Mouse (Mus musculus) CH12.LX (cell line): ENCODE results near the gene Nt5m. TPM values are rescaled to one million over a fixed set of nuclear protein-coding genes. Genes with fewer than 3 reads are reported as not detected.

Source experiments
- DNase-seq: peaks from one replicate; pipeline ENCODE4 v3.0.0-alpha.2; 2013; ENCODE audit errors: extremely low read depth
- H3K27ac ChIP-seq: 2 replicates; pipeline ENCODE4 v1.5.1; 2012; ENCODE audit warnings: low read depth, mild to moderate bottlenecking, control low read depth, moderate library complexity; ENCODE audit not compliant: insufficient read depth
- H3K27me3 ChIP-seq: replicated peaks from 2 replicates; pipeline ENCODE3; 2012; ENCODE audit warnings: inconsistent platforms
- H3K36me3 ChIP-seq, 2 experiments: replicated peaks in 1 of 2; 2 replicates each; pipeline versions ENCODE3 to v1.6.1; 2012; ENCODE audit warnings: inconsistent platforms in 1 of 2, low read length in 1 of 2, mild to moderate bottlenecking in 1 of 2, mixed read lengths in 1 of 2, moderate library complexity in 1 of 2; ENCODE audit not compliant: control insufficient read depth in 1 of 2, insufficient read depth in 1 of 2
- H3K4me1 ChIP-seq, 2 experiments: 2 replicates each; pipeline ENCODE4 v1.6.1; 2012; ENCODE audit warnings: inconsistent platforms in 1 of 2, moderate library complexity in 1 of 2; ENCODE audit not compliant: insufficient read depth in 2 of 2, control insufficient read depth in 1 of 2
- H3K4me2 ChIP-seq: 2 replicates; pipeline ENCODE4 v1.6.1; 2012; ENCODE audit warnings: low read depth, mild to moderate bottlenecking, control low read depth; ENCODE audit not compliant: poor library complexity, insufficient read depth, severe bottlenecking
- H3K4me3 ChIP-seq, 3 experiments: fragments of 150-350 bp in 1 of 3; sonication (generic) in 1 of 3; replicated peaks in 1 of 3; 2 replicates each; pipeline versions ENCODE3 to v1.5.1; 2011 to 2012; ENCODE audit warnings: low read depth in 2 of 3, low read length in 2 of 3, mild to moderate bottlenecking in 2 of 3, moderate library complexity in 2 of 3, control low read depth in 1 of 3, improper control_type of control experiment in 1 of 3, inconsistent platforms in 1 of 3, mixed read lengths in 1 of 3; ENCODE audit not compliant: poor library complexity in 1 of 3
- H3K79me2 ChIP-seq: replicated peaks from 2 replicates; pipeline ENCODE4 v1.6.1; 2012; ENCODE audit warnings: mild to moderate bottlenecking, moderate library complexity; ENCODE audit not compliant: control insufficient read depth, poor library complexity, insufficient read depth, severe bottlenecking; ENCODE audit errors: extremely low read depth
- H3K9ac ChIP-seq: 2 replicates; pipeline ENCODE4 v1.6.1; 2012; ENCODE audit warnings: low read depth, mild to moderate bottlenecking, control low read depth, moderate library complexity; ENCODE audit not compliant: insufficient read depth
- H3K9me3 ChIP-seq: replicated peaks from 2 replicates; pipeline ENCODE3; 2012; ENCODE audit warnings: low read length, inconsistent platforms, mixed read lengths
- CHD1 ChIP-seq: IDR thresholded peaks from 2 replicates; pipeline ENCODE4 v1.6.1; 2012; ENCODE audit warnings: low read depth, low read length, improper control_type of control experiment, inconsistent platforms
- CTCF ChIP-seq, 2 experiments: IDR thresholded peaks in 1 of 2; conservative IDR thresholded peaks in 1 of 2; 2 replicates each; pipeline ENCODE4 v1.5.1; 2011 to 2012; ENCODE audit warnings: low read depth in 2 of 2, low read length in 2 of 2, improper control_type of control experiment in 1 of 2, inconsistent platforms in 1 of 2, mild to moderate bottlenecking in 1 of 2, moderate library complexity in 1 of 2
- ELF1 ChIP-seq: IDR thresholded peaks from 2 replicates; pipeline ENCODE4 v1.6.1; 2014; ENCODE audit warnings: low read depth, mild to moderate bottlenecking, inconsistent platforms, low read length, improper control_type of control experiment
- EP300 ChIP-seq: IDR thresholded peaks from 2 replicates; pipeline ENCODE4 v1.6.1; 2011; ENCODE audit warnings: low read length, improper control_type of control experiment
- JUN ChIP-seq: IDR thresholded peaks from 2 replicates; pipeline ENCODE4 v1.6.1; 2011; ENCODE audit warnings: low read depth, mild to moderate bottlenecking, low read length, improper control_type of control experiment, moderate library complexity; ENCODE audit not compliant: insufficient read depth
- JUND ChIP-seq: conservative IDR thresholded peaks from 2 replicates; pipeline ENCODE4 v1.6.1; 2011; ENCODE audit warnings: low read depth, low read length, improper control_type of control experiment
- KAT2A ChIP-seq: IDR thresholded peaks from 2 replicates; pipeline ENCODE4 v1.6.1; 2012; ENCODE audit warnings: low read length, improper control_type of control experiment, inconsistent platforms; ENCODE audit not compliant: insufficient replicate concordance
- MAFK ChIP-seq: IDR thresholded peaks from 2 replicates; pipeline ENCODE4 v1.6.1; 2011; ENCODE audit warnings: low read length, improper control_type of control experiment; ENCODE audit not compliant: insufficient replicate concordance
- MXI1 ChIP-seq: IDR thresholded peaks from 2 replicates; pipeline ENCODE4 v1.6.1; 2011; ENCODE audit warnings: mild to moderate bottlenecking, low read depth, low read length, improper control_type of control experiment
- MYC ChIP-seq: IDR thresholded peaks from 2 replicates; pipeline ENCODE4 v1.6.1; 2011; ENCODE audit warnings: low read depth, mild to moderate bottlenecking, improper control_type of control experiment, low read length
- NELFE ChIP-seq: IDR thresholded peaks from 2 replicates; pipeline ENCODE4 v1.6.1; 2011; ENCODE audit warnings: low read depth, low read length, improper control_type of control experiment
- NRF1 ChIP-seq: IDR thresholded peaks from 2 replicates; pipeline ENCODE4 v1.6.1; 2014; ENCODE audit warnings: low read depth, mild to moderate bottlenecking, inconsistent platforms, low read length, improper control_type of control experiment, moderate library complexity
- RAD21 ChIP-seq: IDR thresholded peaks from 2 replicates; pipeline ENCODE4 v1.6.1; 2011; ENCODE audit warnings: low read depth, mild to moderate bottlenecking, low read length, improper control_type of control experiment, moderate library complexity
- TBP ChIP-seq: conservative IDR thresholded peaks from 2 replicates; pipeline ENCODE4 v1.6.1; 2011; ENCODE audit warnings: low read depth, low read length, improper control_type of control experiment
- TCF12 ChIP-seq: IDR thresholded peaks from 2 replicates; pipeline ENCODE4 v1.6.1; 2014; ENCODE audit warnings: low read depth, mild to moderate bottlenecking, inconsistent platforms, low read length, improper control_type of control experiment
- USF1 ChIP-seq: IDR thresholded peaks from 2 replicates; pipeline ENCODE4 v1.6.1; 2014; ENCODE audit warnings: low read depth, mild to moderate bottlenecking, inconsistent platforms, low read length, improper control_type of control experiment
- USF2 ChIP-seq: conservative IDR thresholded peaks from 2 replicates; pipeline ENCODE4 v1.6.1; 2011; ENCODE audit warnings: low read depth, low read length, improper control_type of control experiment
- ZC3H11A ChIP-seq: IDR thresholded peaks from 2 replicates; pipeline ENCODE4 v1.6.1; 2012; ENCODE audit warnings: low read depth, mild to moderate bottlenecking, inconsistent platforms, low read length, improper control_type of control experiment
- ZMIZ1 ChIP-seq: IDR thresholded peaks from 2 replicates; pipeline ENCODE4 v1.6.1; 2012; ENCODE audit warnings: low read depth, mild to moderate bottlenecking, inconsistent platforms, low read length, improper control_type of control experiment
- ZNF384 ChIP-seq: IDR thresholded peaks from 2 replicates; pipeline ENCODE4 v1.6.1; 2012; ENCODE audit warnings: low read depth, low read length, improper control_type of control experiment, inconsistent platforms
- dilution Hi-C: fragments of 300-500 bp; cut with MboI; formaldehyde crosslinking; loops from 2 replicates; pipeline ENCODE4 v1.14.3; 2020; ENCODE audit warnings: low sequenced_read_pairs; ENCODE audit not compliant: extremely low pct_unique_long_range_greater_than_20kb, extremely low pct_ligation_motif_present
- in situ Hi-C: fragments of 300-500 bp; cut with MboI; formaldehyde crosslinking; loops from 3 replicates; pipeline ENCODE4 v1.14.3; 2019; ENCODE audit warnings: low sequenced_read_pairs, low pct_ligation_motif_present, low pct_unique_long_range_greater_than_20kb, mixed read lengths
- polyA plus RNA-seq: library from polyadenylated mRNA; unstranded; fragments of >175 nt; gene quantifications from 2 replicates; pipeline ENCODE4 v1.2.1, GENCODE M21; 2012; ENCODE audit warnings: low read depth; ENCODE audit not compliant: insufficient read length
- total RNA-seq, 2 experiments: library from RNA; depleted of rRNA; stranded (reverse); fragments of 300-350 nt in 1 of 2; fragments of >200 nt in 1 of 2; gene quantifications; 2 replicates each; pipeline ENCODE4 v1.2.3; 2012 to 2014

Gene Nt5m
- total and polyA plus RNA-seq, 3 experiments: 22.3 to 25.7 (median 24.3) TPM

DNA sequence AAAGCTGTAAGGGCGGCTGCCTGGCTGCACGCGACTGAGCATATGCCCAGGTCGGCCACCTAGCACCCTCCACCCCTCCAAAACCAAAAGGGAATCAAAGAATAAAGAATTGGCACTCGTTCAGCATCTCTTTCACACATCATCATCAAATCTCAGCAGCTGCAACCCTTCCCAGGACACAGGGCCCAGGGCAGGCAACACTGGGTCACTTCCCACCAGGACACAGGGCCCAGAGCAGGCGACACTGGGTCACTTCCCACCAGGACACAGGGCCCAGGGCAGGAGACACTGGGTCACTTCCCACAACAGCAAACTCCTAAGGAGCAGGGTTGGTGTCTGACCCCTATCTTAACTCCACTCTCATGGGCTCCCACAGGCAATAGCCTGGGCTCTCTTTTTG is 45.9 kb upstream of the Nt5m start:
- H3K4me1 ChIP-seq: no peaks in the 10 kb centered on the region
- TF ChIP-seq USF2 (no peak), ZNF384 (no peak), MXI1 (no peak), ZMIZ1 (no peak), EP300 (no peak), TBP (no peak), MAFK (no peak)
- H3K27me3 ChIP-seq: no peaks in the 10 kb centered on the region
- H3K9me3 ChIP-seq: no peaks in the 10 kb centered on the region
- no peaks in the 10 kb centered on the region for H3K79me2 ChIP-seq
- H3K36me3 ChIP-seq: peaks cover 64 to 70% of the 10 kb centered on the region in 2 experiments
- H3K4me2 ChIP-seq: no peak overlapping the region
- no peak for DNase-seq
- in situ Hi-C loops (no loop called here), dilution Hi-C loops (loop anchor here (25.0 kb wide), 1 partner anchor 181 kb away; no protein-coding TSS in a partner anchor)
- no peak overlapping the region for H3K9ac ChIP-seq
- H3K27ac ChIP-seq: no peak overlapping the region
- H3K4me3 ChIP-seq: no peak overlapping the region

DNA sequence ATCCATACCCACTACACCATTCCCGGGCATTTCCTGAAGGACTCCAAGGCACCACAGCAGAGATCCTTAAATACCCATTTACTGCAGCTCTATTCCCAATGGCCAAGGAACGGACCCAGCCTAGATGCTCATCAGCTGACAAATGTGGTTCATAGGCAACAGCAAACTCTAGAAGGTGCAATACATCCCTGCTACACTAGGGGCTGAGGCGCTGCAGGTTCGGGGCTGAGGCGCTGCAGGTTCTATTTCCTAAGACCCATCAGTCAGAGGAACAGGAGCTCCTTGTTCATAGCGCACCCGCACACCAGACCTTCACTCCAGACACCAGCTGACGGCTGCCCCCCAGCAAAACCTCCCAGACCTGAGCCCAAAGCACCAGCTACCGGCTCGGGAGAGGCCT is 38.8 kb upstream of the Nt5m start:
- Histone ChIP-seq H3K9ac (no peak overlapping the region), H3K9me3 (no peaks in the 10 kb centered on the region)
- TF ChIP-seq TCF12 (no peak), CTCF (conservative IDR thresholded peaks at IDR 0.05 in 1 of 2, IDR thresholded peaks at IDR 0.05 in 1 of 2; ENCODE audit: low read depth in 2 of 2, low read length in 2 of 2) (peak in 1 of 2 experiments; percentile 35; a peak in 1 of 4 replicates)
- TF ChIP-seq, all 38 proteins: peak for 1
- H3K27me3 ChIP-seq: no peaks in the 10 kb centered on the region
- H3K4me3 ChIP-seq: no peak overlapping the region
- no peak for DNase-seq
- H3K79me2 ChIP-seq: no peaks in the 10 kb centered on the region
- H3K36me3 ChIP-seq: peaks cover 91 to 99% of the 10 kb centered on the region in 2 experiments
- H3K4me1 ChIP-seq: peaks cover 0 to 13% of the 10 kb centered on the region in 2 experiments; a peak in 2 of 4 replicates
- no peak overlapping the region for H3K4me2 ChIP-seq
- H3K27ac ChIP-seq: no peak overlapping the region
- dilution Hi-C loops (no loop called here), in situ Hi-C loops (no loop called here)

DNA sequence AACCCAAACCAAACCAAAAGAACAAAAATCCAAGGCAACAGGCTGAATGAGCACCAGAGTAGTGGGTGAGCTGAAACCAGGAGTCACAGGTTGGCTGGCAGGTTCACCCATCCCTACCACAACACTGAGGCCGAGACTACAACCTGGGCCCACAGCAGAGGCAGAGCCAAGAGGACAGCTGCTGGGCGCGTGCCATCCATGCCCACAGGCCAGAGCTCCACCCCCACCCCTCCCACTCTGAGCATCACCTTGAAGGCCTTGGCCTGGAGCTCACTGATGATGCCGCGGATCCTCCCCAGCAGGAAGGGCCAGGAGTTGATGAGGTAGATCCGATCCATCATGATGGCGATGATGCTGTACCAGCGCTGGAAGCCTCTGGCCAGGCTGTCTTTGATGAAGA is 37.4 kb upstream of the Nt5m start:
- Histone ChIP-seq H3K27ac (no peak overlapping the region), H3K9me3 (no peaks in the 10 kb centered on the region), H3K4me2 (no peak overlapping the region), H3K9ac (no peak overlapping the region), H3K79me2 (no peaks in the 10 kb centered on the region), H3K27me3 (no peaks in the 10 kb centered on the region), H3K36me3 (peaks cover 92 to 99% of the 10 kb centered on the region in 2 experiments), H3K4me1 (peaks cover 0 to 26% of the 10 kb centered on the region in 2 experiments; a peak in 2 of 4 replicates), H3K4me3 (no peak overlapping the region)
- dilution Hi-C loops: no loop called here
- no peak for DNase-seq
- TF ChIP-seq MYC (no peak), JUN (no peak), ZC3H11A (no peak), KAT2A (no peak), ZNF384 (no peak), TCF12 (no peak), CHD1 (no peak), USF1 (no peak), ELF1 (no peak), NRF1 (no peak), NELFE (no peak), RAD21 (no peak), JUND (no peak)
- in situ Hi-C loops: no loop called here
